Mouse (Mus musculus) lung, embryonic 14.5 days (tissue): ENCODE measurements at regions not wholly inside any gene's neighbourhood (a gene's known extent, or its start where the extent isn't known, plus 50 kb on each side); places are given as distances from the start of the nearest gene placed in this dataset.

ENCODE experiments used
- ATAC-seq: fragments of 200-750 bp; cut with Nextera tagmentation; 2 replicates; pipeline ENCODE4 v1.8.0; 2017; ENCODE audit warnings: mild to moderate bottlenecking, moderate TSS enrichment, moderate library complexity; ENCODE audit not compliant: insufficient read depth
- DNase-seq: peaks from one replicate; pipeline ENCODE4 v3.0.0-alpha.2; 2015
- H3K27ac ChIP-seq: fragments of 300-500 bp; sonication (generic); 2 replicates; pipeline ENCODE4 v1.5.1; 2014; ENCODE audit warnings: low read depth, mild to moderate bottlenecking, moderate library complexity
- H3K27me3 ChIP-seq: fragments of 300-500 bp; sonication (generic); 2 replicates; pipeline ENCODE4 v1.6.1; 2014; ENCODE audit warnings: low read length, control low read depth; ENCODE audit not compliant: insufficient read depth
- H3K36me3 ChIP-seq: fragments of 300-500 bp; sonication (generic); 2 replicates; pipeline ENCODE4 v1.6.1; 2014; ENCODE audit warnings: control low read depth; ENCODE audit not compliant: insufficient read depth
- H3K4me1 ChIP-seq: fragments of 300-500 bp; sonication (generic); 2 replicates; pipeline ENCODE4 v1.6.1; 2014; ENCODE audit warnings: antibody characterized with exemption, control low read depth; ENCODE audit not compliant: insufficient read depth
- H3K4me2 ChIP-seq: fragments of 300-500 bp; sonication (generic); 2 replicates; pipeline ENCODE4 v1.6.1; 2014; ENCODE audit warnings: mild to moderate bottlenecking
- H3K4me3 ChIP-seq: fragments of 300-500 bp; sonication (generic); 2 replicates; pipeline ENCODE4 v1.5.1; 2014; ENCODE audit warnings: low read depth, low read length
- H3K9ac ChIP-seq: fragments of 300-500 bp; sonication (generic); 2 replicates; pipeline ENCODE4 v1.6.1; 2014
- H3K9me3 ChIP-seq: fragments of 300-500 bp; sonication (generic); 2 replicates; pipeline ENCODE4 v1.6.1; 2016; ENCODE audit warnings: low read depth, low read length, control low read depth
- CTCF ChIP-seq: IDR thresholded peaks from 2 replicates; pipeline ENCODE4 v1.5.1; 2016; ENCODE audit warnings: antibody characterized with exemption, low read depth
- WGBS: fragments of 180-500 bp; shearing (Covaris S2); extraction: QIAGEN DNeasy Blood & Tissue Kit; methylation state at CpG from one replicate; pipeline ENCODE4 v1.1.7; 2014; 5-methylcytosine and 5-hydroxymethylcytosine counted together

DNA sequence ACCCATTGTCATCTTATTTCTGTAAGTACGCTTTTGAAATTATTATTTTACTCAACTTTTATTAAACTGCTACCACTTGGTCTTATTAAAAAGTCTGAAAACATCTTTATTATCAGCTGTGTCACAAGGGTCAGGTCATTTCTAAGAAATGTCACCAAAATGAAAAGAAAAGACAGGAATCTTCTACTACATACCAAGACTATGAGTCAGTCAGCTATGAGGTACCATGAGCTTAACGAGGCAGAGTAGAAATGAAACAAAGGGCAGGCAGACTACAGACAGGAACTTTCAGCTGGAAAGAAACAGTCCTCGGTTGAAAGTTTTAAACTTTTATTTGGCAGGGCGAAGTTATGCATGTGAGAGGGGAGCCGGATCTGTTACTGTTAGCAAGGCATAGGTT is 208.8 kb upstream of the Thbs1 start:
- WGBS, result 73% methylated on average over 5 of the region's 5 CpGs
- no peak overlapping the region for H3K4me2 ChIP-seq
- no peaks in the 10 kb centered on the region for H3K9me3 ChIP-seq
- H3K27ac ChIP-seq, result no peak overlapping the region
- TF ChIP-seq CTCF, result no peak
- H3K27me3 ChIP-seq, result no peaks in the 10 kb centered on the region
- no peaks in the 10 kb centered on the region for H3K36me3 ChIP-seq
- H3K9ac ChIP-seq, result no peak overlapping the region
- H3K4me1 ChIP-seq, result no peaks in the 10 kb centered on the region
- DNase-seq (no peak), ATAC-seq (no peak)
- H3K4me3 ChIP-seq, result no peak overlapping the region

DNA sequence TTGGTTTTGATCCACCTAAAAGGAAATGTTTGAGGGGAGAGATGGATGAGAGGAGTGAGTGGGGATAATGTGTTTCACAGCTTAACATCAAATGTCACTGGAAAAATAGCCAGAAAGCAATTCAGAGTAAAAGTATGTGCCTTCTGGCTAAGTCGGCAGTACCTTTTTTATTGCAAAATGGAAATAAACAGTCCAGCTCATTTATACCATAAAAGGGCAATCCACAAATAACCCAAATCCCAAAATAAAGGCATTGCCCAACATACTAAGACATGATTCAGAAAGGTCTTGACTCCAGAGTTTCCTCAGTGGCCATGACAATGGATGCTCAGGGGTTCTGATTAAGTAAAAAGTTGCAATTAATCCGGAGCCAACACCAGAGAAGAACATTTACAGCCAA is 208.0 kb upstream of the Thbs1 start:
- no peaks in the 10 kb centered on the region for H3K27me3 ChIP-seq
- H3K4me2 ChIP-seq, result no peak overlapping the region
- WGBS, result 70% methylated on average over 2 of the region's 2 CpGs
- H3K27ac ChIP-seq, result no peak overlapping the region
- no peak for TF ChIP-seq CTCF
- H3K9ac ChIP-seq, result no peak overlapping the region
- no peaks in the 10 kb centered on the region for H3K36me3 ChIP-seq
- no peaks in the 10 kb centered on the region for H3K4me1 ChIP-seq
- no peak for ATAC-seq
- no peaks in the 10 kb centered on the region for H3K9me3 ChIP-seq
- H3K4me3 ChIP-seq, result no peak overlapping the region
- no peak for DNase-seq

DNA sequence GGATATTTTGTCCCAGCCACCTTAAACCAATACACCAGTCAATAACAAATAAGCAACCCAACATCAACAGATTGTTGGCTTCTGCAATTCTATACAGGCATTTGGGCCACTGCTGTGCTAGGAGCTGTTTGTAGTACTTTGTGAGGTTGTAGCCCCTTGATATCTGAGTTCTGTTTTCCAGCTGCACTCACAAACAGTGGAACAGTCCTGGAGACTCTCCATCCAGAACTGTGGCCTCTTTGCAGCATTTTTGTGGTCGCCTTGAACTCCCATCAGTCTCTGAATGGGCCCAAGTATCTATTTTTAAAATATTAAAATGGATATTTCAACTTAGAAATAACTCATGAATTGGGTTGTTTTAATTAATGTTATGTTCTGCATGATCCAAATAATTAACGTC is 205.2 kb upstream of the Thbs1 start:
- WGBS, result 89% methylated on average over 2 of the region's 2 CpGs
- H3K27ac ChIP-seq, result no peak overlapping the region
- ATAC-seq, result no peak
- H3K36me3 ChIP-seq, result no peaks in the 10 kb centered on the region
- no peak overlapping the region for H3K4me3 ChIP-seq
- no peak for DNase-seq
- H3K9me3 ChIP-seq, result no peaks in the 10 kb centered on the region
- H3K27me3 ChIP-seq, result no peaks in the 10 kb centered on the region
- H3K4me1 ChIP-seq, result no peaks in the 10 kb centered on the region
- no peak overlapping the region for H3K4me2 ChIP-seq
- TF ChIP-seq CTCF, result no peak
- H3K9ac ChIP-seq, result no peak overlapping the region

DNA sequence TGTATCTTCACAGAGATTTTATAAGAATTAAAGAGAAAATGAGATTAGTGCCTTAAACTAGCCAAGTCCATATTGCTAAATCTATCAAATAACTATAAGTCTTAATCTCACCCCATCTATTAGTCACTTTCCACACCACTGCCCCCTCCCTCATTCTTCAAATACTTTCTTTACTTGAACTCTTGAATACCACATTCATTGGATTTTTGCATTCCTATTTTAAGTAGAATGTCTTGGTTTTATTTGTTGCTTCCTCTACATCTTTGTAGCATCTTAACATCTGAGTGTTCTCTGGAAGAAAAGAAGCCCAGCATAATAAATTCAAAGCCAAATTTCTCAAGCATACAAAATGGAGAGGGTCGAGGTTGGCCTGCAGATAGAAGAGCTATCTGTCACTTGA is 200.9 kb upstream of the Thbs1 start:
- WGBS, result 67% methylated on average over 1 of the region's 1 CpGs
- no peak for TF ChIP-seq CTCF
- H3K9ac ChIP-seq, result no peak overlapping the region
- H3K4me2 ChIP-seq, result no peak overlapping the region
- no peaks in the 10 kb centered on the region for H3K36me3 ChIP-seq
- no peak for DNase-seq
- no peak overlapping the region for H3K4me3 ChIP-seq
- H3K27ac ChIP-seq, result no peak overlapping the region
- no peak for ATAC-seq
- no peaks in the 10 kb centered on the region for H3K4me1 ChIP-seq
- no peaks in the 10 kb centered on the region for H3K27me3 ChIP-seq
- no peaks in the 10 kb centered on the region for H3K9me3 ChIP-seq

DNA sequence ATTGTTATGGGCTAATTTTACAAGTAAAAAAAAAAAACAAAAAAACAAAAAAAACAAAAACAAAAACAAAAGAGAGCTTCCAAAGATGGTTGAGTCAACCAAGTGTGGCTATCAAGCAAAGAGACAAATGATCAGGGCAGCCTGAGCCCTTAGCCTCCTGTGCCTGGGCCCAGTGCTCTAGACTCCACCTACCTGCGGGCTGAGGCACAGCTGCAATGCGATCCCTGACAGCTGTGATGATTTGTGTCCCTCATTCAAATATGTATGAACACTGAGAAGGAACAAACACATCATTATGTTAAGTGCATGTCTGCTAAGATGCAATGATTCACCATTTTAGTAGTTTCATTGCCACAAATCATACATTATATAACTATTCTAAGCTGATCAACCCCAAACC is 199.0 kb upstream of the Thbs1 start:
- ATAC-seq (no peak), DNase-seq (no peak)
- no peaks in the 10 kb centered on the region for H3K36me3 ChIP-seq
- TF ChIP-seq CTCF, result peak; percentile 43
- no peak overlapping the region for H3K4me2 ChIP-seq
- H3K4me3 ChIP-seq, result no peak overlapping the region
- no peak overlapping the region for H3K9ac ChIP-seq
- no peak overlapping the region for H3K27ac ChIP-seq
- H3K4me1 ChIP-seq, result no peaks in the 10 kb centered on the region
- no peaks in the 10 kb centered on the region for H3K9me3 ChIP-seq
- no peaks in the 10 kb centered on the region for H3K27me3 ChIP-seq
- 56% methylated on average over 2 of the region's 2 CpGs for WGBS

DNA sequence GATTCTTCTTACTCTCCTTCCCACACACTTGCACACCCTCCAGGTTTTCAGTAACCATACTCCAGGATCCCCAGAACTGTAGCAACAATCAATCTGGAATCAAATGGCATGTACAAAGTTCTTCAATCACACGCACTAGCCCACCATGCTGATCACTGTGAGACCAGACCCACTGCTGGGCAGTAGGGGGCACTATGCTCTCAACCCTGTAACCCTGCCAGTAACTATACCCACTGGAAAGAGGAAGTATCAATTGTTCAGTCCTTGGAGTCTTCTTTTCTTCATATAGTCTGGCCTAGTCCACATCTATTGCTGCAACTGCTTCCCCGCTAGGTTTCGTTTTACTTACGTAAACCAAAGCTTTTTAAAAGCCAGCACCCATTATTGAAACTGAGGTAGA is 197.8 kb upstream of the Thbs1 start:
- peak; percentile 38; the same call in 1 of the 2 replicates for TF ChIP-seq CTCF

DNA sequence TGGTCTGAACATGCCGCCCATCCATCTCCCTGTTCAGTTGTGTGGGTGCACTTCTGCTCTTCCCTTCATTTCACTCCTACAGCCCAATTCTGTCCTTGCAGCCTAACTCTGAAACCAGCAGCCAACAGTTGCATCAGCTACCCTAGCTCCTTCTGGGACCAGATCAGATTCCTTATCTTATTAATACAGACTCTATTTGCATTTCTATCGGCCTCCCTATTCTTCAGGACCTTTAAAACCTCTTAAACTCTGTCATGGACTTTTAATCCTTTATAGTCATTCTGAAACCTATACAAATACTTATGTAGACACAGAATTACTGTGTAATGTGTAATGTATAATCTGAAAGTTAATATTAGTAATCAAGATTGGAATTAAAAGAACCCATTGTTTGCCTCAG is 195.9 kb upstream of the Thbs1 start:
- Histone ChIP-seq H3K9ac (no peak overlapping the region), H3K27ac (no peak overlapping the region), H3K9me3 (no peaks in the 10 kb centered on the region), H3K36me3 (no peaks in the 10 kb centered on the region), H3K4me2 (no peak overlapping the region), H3K4me3 (no peak overlapping the region), H3K4me1 (no peaks in the 10 kb centered on the region), H3K27me3 (no peaks in the 10 kb centered on the region)
- peak; percentile 39 for DNase-seq
- peak; percentile 49; the same call in 1 of the 2 replicates for ATAC-seq
- WGBS, result 74% methylated on average over 2 of the region's 2 CpGs
- no peak; the same call in 1 of the 2 replicates for TF ChIP-seq CTCF

More for the DNA sequence above, 197.8 kb upstream of the Thbs1 start:
- DNase-seq (no peak), ATAC-seq (no peak)
- Histone ChIP-seq H3K27me3 (no peaks in the 10 kb centered on the region), H3K36me3 (no peaks in the 10 kb centered on the region), H3K4me3 (no peak overlapping the region), H3K27ac (no peak overlapping the region), H3K4me1 (no peaks in the 10 kb centered on the region), H3K9me3 (no peaks in the 10 kb centered on the region), H3K9ac (no peak overlapping the region), H3K4me2 (no peak overlapping the region)
- 92% methylated on average over 4 of the region's 4 CpGs for WGBS

DNA sequence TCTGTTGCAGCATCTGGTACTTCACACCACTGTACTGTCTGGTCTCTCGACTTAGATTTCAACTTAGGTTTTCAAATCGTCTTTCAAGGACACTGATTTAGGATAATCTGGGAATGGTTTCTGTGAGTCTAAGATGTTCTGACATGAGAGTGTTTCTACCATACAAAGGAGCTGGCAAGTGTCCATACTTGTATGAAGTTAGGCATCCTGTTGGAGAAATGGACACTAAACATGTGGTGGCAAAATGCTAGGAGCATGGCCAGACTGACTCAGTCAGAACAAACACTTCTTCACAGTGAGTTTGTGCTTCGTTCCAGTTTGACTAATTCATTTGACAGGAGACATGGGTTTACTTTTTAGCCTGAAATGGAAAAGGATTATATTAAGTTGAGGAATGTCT is 194.5 kb upstream of the Thbs1 start:
- Histone ChIP-seq H3K27ac (no peak overlapping the region; the same call in 1 of the 2 replicates), H3K27me3 (no peaks in the 10 kb centered on the region), H3K4me2 (no peak overlapping the region), H3K36me3 (no peaks in the 10 kb centered on the region), H3K4me3 (no peak overlapping the region), H3K9me3 (no peaks in the 10 kb centered on the region), H3K4me1 (no peaks in the 10 kb centered on the region), H3K9ac (no peak overlapping the region)
- TF ChIP-seq CTCF, result no peak
- DNase-seq, result peak; percentile 21
- ATAC-seq, result no peak
- 51% methylated on average over 3 of the region's 3 CpGs for WGBS
